In genomic region chr14:31951894-31952293, GRCm38 (mm10) we compare ENCODE assay signal across 23 mouse cellular contexts.
DNase-seq lines count a peak whose midpoint lies in the region; ATAC-seq and TF ChIP-seq lines count a peak whose summit lies in the region.
"Had no signal": no experiment of that assay in that cellular context is flagged by ENCODE, and none has a peak within 500 bp of the region (broad histone marks: within the 10 kb centered on the region; RNA-seq: fewer than 3 reads in every experiment).

No protein-coding gene starts in this region.

- H3K9me3 ChIP-seq in intestine, embryonic 15.5 days: no peaks in the 10 kb centered on the region
- no peaks in the 10 kb centered on the region for H3K9me3 ChIP-seq in intestine, postnatal 0 days (ENCODE audit: control insufficient read depth)
- H3K9me3 ChIP-seq in midbrain, embryonic 11.5 days (ENCODE audit: control insufficient read depth, low read length): no peaks in the 10 kb centered on the region
- H3K9me3 ChIP-seq in midbrain, embryonic 10.5 days (replicated peaks): no peaks in the 10 kb centered on the region
- no peaks in the 10 kb centered on the region for H3K9me3 ChIP-seq in MEL (replicated peaks; ENCODE audit: insufficient read depth, low read length)
- no peaks in the 10 kb centered on the region for H3K9me3 ChIP-seq in intestine, embryonic 16.5 days (ENCODE audit: control insufficient read depth, low read length)
- no peaks in the 10 kb centered on the region for H3K9me3 ChIP-seq in forebrain, embryonic 15.5 days
- H3K9me3 ChIP-seq: G1E had no signal

- TF ChIP-seq RAD21 in MEL (IDR thresholded peaks at IDR 0.05; ENCODE audit: low read depth, low read length): no peak

- peak; percentile 51 for ATAC-seq in intestine, embryonic 15.5 days
- ATAC-seq in intestine, postnatal 0 days: no peak
- ATAC-seq in midbrain, embryonic 11.5 days (ENCODE audit: low FRiP score): no peak
- peak; percentile 33; the same call in 1 of the 2 replicates for ATAC-seq in intestine, embryonic 16.5 days
- ATAC-seq in forebrain, embryonic 15.5 days (replicated peaks): no peak
- ATAC-seq: activated CD4-positive, CD25-positive, alpha-beta regulatory T cell, adult 4 months; CD4-positive, CD25-positive, alpha-beta regulatory T cell, adult 4 months; Patski had no signal

- intact Hi-C loops in left cerebral cortex, postnatal 36 days (cut with DNase I): no loop called here

- H3K4me3 ChIP-seq in intestine, embryonic 15.5 days (replicated peaks): no peak overlapping the region
- H3K4me3 ChIP-seq in intestine, postnatal 0 days (ENCODE audit: low read depth, low read length): no peak overlapping the region
- H3K4me3 ChIP-seq in midbrain, embryonic 11.5 days (ENCODE audit: low read depth, low read length): no peak overlapping the region
- H3K4me3 ChIP-seq in midbrain, embryonic 10.5 days: no peak overlapping the region
- no peak overlapping the region for H3K4me3 ChIP-seq in MEL (ENCODE audit: control insufficient read depth in 1 of 2, insufficient read depth in 1 of 2, low read depth in 2 of 2, low read length in 2 of 2)
- H3K4me3 ChIP-seq in intestine, embryonic 16.5 days (ENCODE audit: low read length): no peak overlapping the region
- H3K4me3 ChIP-seq in forebrain, embryonic 15.5 days: no peak overlapping the region

- WGBS in intestine, embryonic 15.5 days: 51% methylated on average over 3 of the region's 3 CpGs
- 40% methylated on average over 3 of the region's 3 CpGs for WGBS in intestine, postnatal 0 days
- WGBS in midbrain, embryonic 11.5 days: 84% methylated on average over 3 of the region's 3 CpGs
- WGBS in midbrain, embryonic 10.5 days: 86% methylated on average over 3 of the region's 3 CpGs
- 57% methylated on average over 3 of the region's 3 CpGs for WGBS in intestine, embryonic 16.5 days
- WGBS in forebrain, embryonic 15.5 days: 90% methylated on average over 3 of the region's 3 CpGs

- DNase-seq in midbrain, embryonic 11.5 days (ENCODE audit: low spot score, missing footprints): peak; percentile 71
- DNase-seq in midbrain, embryonic 10.5 days (ENCODE audit: low spot score): no peak
- DNase-seq in MEL (ENCODE audit: low read depth, low spot score): peak; percentile 12
- no peak for DNase-seq in left cerebral cortex, postnatal 36 days (ENCODE audit: low spot score in 2 of 2)
- DNase-seq: adrenal gland, adult 2 months; adrenal gland, adult 8-10 months; adrenal gland, postnatal 10 days; adrenal gland, postnatal 14 days; adrenal gland, postnatal 25 days; adrenal gland, postnatal 36 days; B cell, adult 2 months; cerebellum, adult 11 months; cerebellum, adult 11-12 months; cerebellum, adult 18-20 months had no signal

- H3K4me1 ChIP-seq in intestine, embryonic 15.5 days (replicated peaks): no peaks in the 10 kb centered on the region
- no peaks in the 10 kb centered on the region for H3K4me1 ChIP-seq in intestine, postnatal 0 days (replicated peaks; ENCODE audit: control insufficient read depth, insufficient read depth, low read length)
- H3K4me1 ChIP-seq in midbrain, embryonic 11.5 days (ENCODE audit: control insufficient read depth, insufficient read depth, low read length): peaks cover 8% of the 10 kb centered on the region; the same call in 1 of the 2 replicates
- peaks cover 11% of the 10 kb centered on the region for H3K4me1 ChIP-seq in midbrain, embryonic 10.5 days
- no peaks in the 10 kb centered on the region for H3K4me1 ChIP-seq in MEL (ENCODE audit: control insufficient read depth in 1 of 2, insufficient read depth in 2 of 2, low read length in 2 of 2)
- no peaks in the 10 kb centered on the region for H3K4me1 ChIP-seq in intestine, embryonic 16.5 days (ENCODE audit: control insufficient read depth, insufficient read depth, low read length)
- H3K4me1 ChIP-seq in forebrain, embryonic 15.5 days: peaks cover 8% of the 10 kb centered on the region; the same call in 1 of the 2 replicates

- no peak for TF ChIP-seq CTCF in intestine, postnatal 0 days (IDR thresholded peaks at IDR 0.05; ENCODE audit: low read depth)
- no peak for TF ChIP-seq CTCF in MEL (IDR thresholded peaks at IDR 0.05 in 2 of 3, conservative IDR thresholded peaks at IDR 0.05 in 1 of 3; ENCODE audit: control insufficient read depth in 1 of 3, insufficient read depth in 1 of 3, low read depth in 2 of 3, low read length in 3 of 3, poor library complexity in 1 of 3, severe bottlenecking in 1 of 3)

- H3K9ac ChIP-seq in intestine, embryonic 15.5 days: no peak overlapping the region
- no peak overlapping the region for H3K9ac ChIP-seq in intestine, postnatal 0 days (ENCODE audit: low read depth, low read length)
- H3K9ac ChIP-seq in midbrain, embryonic 11.5 days (ENCODE audit: low read length): no peak overlapping the region
- no peak overlapping the region for H3K9ac ChIP-seq in MEL (ENCODE audit: control insufficient read depth, low read depth, low read length, poor library complexity, severe bottlenecking)
- H3K9ac ChIP-seq in intestine, embryonic 16.5 days (ENCODE audit: low read depth, low read length): no peak overlapping the region
- H3K9ac ChIP-seq in forebrain, embryonic 15.5 days (replicated peaks): no peak overlapping the region

- TF ChIP-seq EP300 in MEL (IDR thresholded peaks at IDR 0.05; ENCODE audit: low read depth in 1 of 2, low read length in 2 of 2): no peak

- H3K79me2 ChIP-seq in MEL (ENCODE audit: control insufficient read depth, insufficient read depth, low read length, poor library complexity): no peaks in the 10 kb centered on the region

- no peaks in the 10 kb centered on the region for H3K27me3 ChIP-seq in intestine, embryonic 15.5 days (replicated peaks)
- H3K27me3 ChIP-seq in intestine, postnatal 0 days (replicated peaks; ENCODE audit: control insufficient read depth, insufficient read depth, low read length): no peaks in the 10 kb centered on the region
- H3K27me3 ChIP-seq in midbrain, embryonic 11.5 days (ENCODE audit: control insufficient read depth, insufficient read depth, low read length): no peaks in the 10 kb centered on the region
- no peaks in the 10 kb centered on the region for H3K27me3 ChIP-seq in midbrain, embryonic 10.5 days (ENCODE audit: low read depth, poor library complexity, severe bottlenecking)
- peaks cover 1 to 3% of the 10 kb centered on the region in 2 experiments; a peak in 3 of 4 replicates for H3K27me3 ChIP-seq in MEL (ENCODE audit: control insufficient read depth in 1 of 2, insufficient read depth in 2 of 2, low read length in 2 of 2)
- no peaks in the 10 kb centered on the region for H3K27me3 ChIP-seq in intestine, embryonic 16.5 days (replicated peaks; ENCODE audit: control insufficient read depth, insufficient read depth, low read length)
- H3K27me3 ChIP-seq in forebrain, embryonic 15.5 days: no peaks in the 10 kb centered on the region
- H3K27me3 ChIP-seq: CH12.LX, Patski had no signal

- no peaks in the 10 kb centered on the region for H3K36me3 ChIP-seq in intestine, embryonic 15.5 days
- H3K36me3 ChIP-seq in intestine, postnatal 0 days (ENCODE audit: control insufficient read depth, insufficient read depth): no peaks in the 10 kb centered on the region
- H3K36me3 ChIP-seq in midbrain, embryonic 11.5 days (ENCODE audit: control insufficient read depth, insufficient read depth, low read length): no peaks in the 10 kb centered on the region
- H3K36me3 ChIP-seq in midbrain, embryonic 10.5 days: no peaks in the 10 kb centered on the region
- H3K36me3 ChIP-seq in MEL (ENCODE audit: control insufficient read depth in 1 of 2, insufficient read depth in 2 of 2, low read length in 2 of 2): no peaks in the 10 kb centered on the region
- H3K36me3 ChIP-seq in intestine, embryonic 16.5 days (ENCODE audit: control insufficient read depth, insufficient read depth, low read length): no peaks in the 10 kb centered on the region
- no peaks in the 10 kb centered on the region for H3K36me3 ChIP-seq in forebrain, embryonic 15.5 days
- H3K36me3 ChIP-seq: G1E had no signal

- H3K27ac ChIP-seq in intestine, embryonic 15.5 days: no peak overlapping the region
- no peak overlapping the region for H3K27ac ChIP-seq in intestine, postnatal 0 days (ENCODE audit: low read depth, low read length)
- H3K27ac ChIP-seq in midbrain, embryonic 11.5 days (ENCODE audit: low read depth, low read length): no peak overlapping the region
- H3K27ac ChIP-seq in midbrain, embryonic 10.5 days (replicated peaks): no peak overlapping the region
- no peak overlapping the region for H3K27ac ChIP-seq in MEL (ENCODE audit: control insufficient read depth, low read depth, low read length)
- H3K27ac ChIP-seq in intestine, embryonic 16.5 days (ENCODE audit: low read length): no peak overlapping the region
- no peak overlapping the region for H3K27ac ChIP-seq in forebrain, embryonic 15.5 days (replicated peaks)

- no peak overlapping the region for H3K4me2 ChIP-seq in intestine, embryonic 15.5 days (replicated peaks)
- H3K4me2 ChIP-seq in intestine, postnatal 0 days (replicated peaks; ENCODE audit: low read depth): no peak overlapping the region
- H3K4me2 ChIP-seq in midbrain, embryonic 11.5 days: no peak overlapping the region
- H3K4me2 ChIP-seq in intestine, embryonic 16.5 days (ENCODE audit: low read depth, low read length): no peak overlapping the region
- H3K4me2 ChIP-seq in forebrain, embryonic 15.5 days (replicated peaks): no peak overlapping the region

- TF ChIP-seq POLR2A in MEL (IDR thresholded peaks at IDR 0.05; ENCODE audit: control insufficient read depth in 1 of 2, insufficient read depth in 1 of 2, low read depth in 1 of 2, low read length in 2 of 2, poor library complexity in 1 of 2): no peak

TF ChIP-seq in MEL, 35 proteins besides CTCF, POLR2A, EP300 and RAD21:
- TF ChIP-seq SMC3 (IDR thresholded peaks at IDR 0.05; ENCODE audit: low read depth, low read length) (no peak), USF1 (IDR thresholded peaks at IDR 0.05; ENCODE audit: low read depth, low read length) (no peak), USF2 (IDR thresholded peaks at IDR 0.05; ENCODE audit: borderline replicate concordance in 1 of 2, insufficient read depth in 1 of 2, low read depth in 1 of 2, low read length in 2 of 2) (no peak), RCOR1 (IDR thresholded peaks at IDR 0.05; ENCODE audit: low read depth, low read length) (no peak), BHLHE40 (IDR thresholded peaks at IDR 0.05; ENCODE audit: borderline replicate concordance, low read depth, low read length) (no peak), MYB (IDR thresholded peaks at IDR 0.05; ENCODE audit: low read depth, low read length) (no peak), ELF1 (IDR thresholded peaks at IDR 0.05; ENCODE audit: low read depth, low read length) (no peak), MAX (IDR thresholded peaks at IDR 0.05; ENCODE audit: low read length) (no peak), NELFE (IDR thresholded peaks at IDR 0.05; ENCODE audit: low read depth, low read length) (no peak), MXI1 (IDR thresholded peaks at IDR 0.05; ENCODE audit: low read depth, low read length) (no peak), UBTF (IDR thresholded peaks at IDR 0.05; ENCODE audit: borderline replicate concordance, insufficient read depth, low read depth, low read length) (no peak)

Comparison
In these comparisons a context has a peak if more than half of its experiments do, and no peak if none do; other contexts are left out.
1. ATAC-seq: peak in intestine, embryonic 15.5 days (single experiment) and intestine, embryonic 16.5 days (single experiment); none in intestine, postnatal 0 days (single experiment), midbrain, embryonic 11.5 days (single experiment) and forebrain, embryonic 15.5 days (single experiment).
2. DNase-seq: peak in midbrain, embryonic 11.5 days (single experiment) and MEL (single experiment); none in midbrain, embryonic 10.5 days (single experiment) and left cerebral cortex, postnatal 36 days (0 of 2).